Mouse (Mus musculus) lung, postnatal 0 days (tissue): Measurements from ENCODE around the gene C2cd4a. TPM values are rescaled to one million over a fixed set of nuclear protein-coding genes. Genes with fewer than 3 reads are reported as not detected.
A peak's percentile ranks its signal among the peaks of the same experiment; 100 is the strongest.

ENCODE experiments used
- ATAC-seq: fragments of 200-750 bp; cut with Nextera tagmentation; 2 replicates; pipeline ENCODE4 v1.8.0; 2017; ENCODE audit warnings: moderate library complexity
- DNase-seq: peaks from one replicate; pipeline ENCODE4 v3.0.0-alpha.2; 2016; ENCODE audit warnings: low spot score
- H3K27ac ChIP-seq: fragments of 300-500 bp; sonication (generic); 2 replicates; pipeline ENCODE4 v1.5.1; 2014; ENCODE audit warnings: antibody characterized with exemption, mild to moderate bottlenecking, low read length, mixed read lengths
- H3K27me3 ChIP-seq: fragments of 300-500 bp; sonication (generic); replicated peaks from 2 replicates; pipeline ENCODE4 v1.6.1; 2014; ENCODE audit warnings: low read length, mixed read lengths; ENCODE audit not compliant: insufficient read depth
- H3K36me3 ChIP-seq: fragments of 300-500 bp; sonication (generic); 2 replicates; pipeline ENCODE4 v1.6.1; 2014; ENCODE audit warnings: low read length, mixed read lengths; ENCODE audit not compliant: insufficient read depth
- H3K4me1 ChIP-seq: fragments of 300-500 bp; sonication (generic); 2 replicates; pipeline ENCODE4 v1.6.1; 2014; ENCODE audit warnings: antibody characterized with exemption, low read depth, low read length, mixed read lengths; ENCODE audit not compliant: insufficient read depth
- H3K4me2 ChIP-seq: fragments of 300-500 bp; sonication (generic); replicated peaks from 2 replicates; pipeline ENCODE4 v1.6.1; 2014; ENCODE audit warnings: low read depth, mild to moderate bottlenecking, low read length, moderate library complexity, mixed read lengths
- H3K4me3 ChIP-seq: fragments of 300-500 bp; sonication (generic); 2 replicates; pipeline ENCODE4 v1.5.1; 2014; ENCODE audit warnings: low read depth, low read length
- H3K9ac ChIP-seq: fragments of 300-500 bp; sonication (generic); replicated peaks from 2 replicates; pipeline ENCODE4 v1.6.1; 2014; ENCODE audit warnings: low read depth, mild to moderate bottlenecking
- H3K9me3 ChIP-seq: fragments of 300-500 bp; sonication (generic); 2 replicates; pipeline ENCODE4 v1.6.1; 2016; ENCODE audit warnings: low read length, mixed read lengths
- CTCF ChIP-seq: IDR thresholded peaks from 2 replicates; pipeline ENCODE4 v1.5.1; 2016; ENCODE audit warnings: antibody characterized with exemption, mild to moderate bottlenecking
- EP300 ChIP-seq: IDR thresholded peaks from 2 replicates; pipeline ENCODE4 v1.6.1; 2016; ENCODE audit warnings: antibody characterized with exemption, mild to moderate bottlenecking, control low read depth
- WGBS: fragments of 180-500 bp; shearing (Covaris S2); extraction: QIAGEN DNeasy Blood & Tissue Kit; methylation state at CpG from one replicate; pipeline ENCODE4 v1.1.7; 2014; 5-methylcytosine and 5-hydroxymethylcytosine counted together
- polyA plus RNA-seq: library from polyadenylated mRNA; unstranded; fragments of >200 nt; fragmentation: Nextera tagmentation; extraction: Ambion mirVana; gene quantifications from 2 replicates; pipeline ENCODE4 v1.2.1, GENCODE M21; 2015

Gene C2cd4a
- polyA plus RNA-seq, 1 experiment from 2014 or later: 0.47 TPM

GRCm38 (mm10) chr9:67849397-67849796, 17.3 kb upstream of the C2cd4a start:
- WGBS: 63% methylated on average over 12 of the region's 12 CpGs
- no peak overlapping the region for H3K9ac ChIP-seq
- H3K36me3 ChIP-seq: 0 out of 2 replicates have a peak, but pooled peaks cover 3% of the 10 kb centered on the region
- no peaks in the 10 kb centered on the region for H3K9me3 ChIP-seq
- no peak for TF ChIP-seq EP300
- TF ChIP-seq CTCF: no peak
- H3K4me3 ChIP-seq: no peak overlapping the region
- H3K27me3 ChIP-seq: no peaks in the 10 kb centered on the region
- ATAC-seq (no peak), DNase-seq (no peak)
- H3K4me1 ChIP-seq: peaks cover 11% of the 10 kb centered on the region
- H3K4me2 ChIP-seq: no peak overlapping the region
- H3K27ac ChIP-seq: no peak overlapping the region

- DNase-seq (no peak), ATAC-seq (no peak)
- Histone ChIP-seq H3K9ac (no peak overlapping the region), H3K4me2 (no peak overlapping the region), H3K4me1 (peaks cover 11% of the 10 kb centered on the region), H3K4me3 (no peak overlapping the region), H3K27me3 (no peaks in the 10 kb centered on the region), H3K27ac (no peak overlapping the region), H3K9me3 (no peaks in the 10 kb centered on the region), H3K36me3 (no peaks in the 10 kb centered on the region)
- TF ChIP-seq CTCF: no peak
- 88% methylated on average over 3 of the region's 3 CpGs for WGBS
These were observed 15.5 kb upstream of the C2cd4a start for GRCm38 (mm10) chr9:67847606-67848005.

GRCm38 (mm10) chr9:67846089-67846488, 14.0 kb upstream of the C2cd4a start:
- no peak for TF ChIP-seq EP300
- TF ChIP-seq CTCF: no peak
- no peak for DNase-seq
- no peaks in the 10 kb centered on the region for H3K36me3 ChIP-seq
- H3K4me2 ChIP-seq: no peak overlapping the region
- no peak overlapping the region for H3K9ac ChIP-seq
- H3K27ac ChIP-seq: no peak overlapping the region
- 97% methylated on average over 2 of the region's 2 CpGs for WGBS
- H3K4me3 ChIP-seq: no peak overlapping the region
- ATAC-seq: no peak
- H3K4me1 ChIP-seq: peaks cover 11% of the 10 kb centered on the region
- H3K27me3 ChIP-seq: no peaks in the 10 kb centered on the region
- H3K9me3 ChIP-seq: no peaks in the 10 kb centered on the region

GRCm38 (mm10) chr9:67845648-67846047, 13.5 kb upstream of the C2cd4a start:
- no peak for DNase-seq
- H3K9me3 ChIP-seq: no peaks in the 10 kb centered on the region
- H3K27ac ChIP-seq: 0 out of 2 replicates have a peak overlapping the region, but pooled peaks have one; percentile 20
- 54% methylated on average over 5 of the region's 5 CpGs for WGBS
- no peak overlapping the region; the same call in 1 of the 2 replicates for H3K4me2 ChIP-seq
- ATAC-seq: no peak
- H3K4me3 ChIP-seq: no peak overlapping the region
- TF ChIP-seq EP300 (no peak), CTCF (no peak)
- H3K4me1 ChIP-seq: peaks cover 11% of the 10 kb centered on the region
- H3K27me3 ChIP-seq: no peaks in the 10 kb centered on the region
- no peaks in the 10 kb centered on the region for H3K36me3 ChIP-seq
- H3K9ac ChIP-seq: no peak overlapping the region

GRCm38 (mm10) chr9:67845012-67845411, 12.9 kb upstream of the C2cd4a start:
- Histone ChIP-seq H3K9me3 (no peaks in the 10 kb centered on the region), H3K27me3 (no peaks in the 10 kb centered on the region), H3K4me2 (no peak overlapping the region; the same call in 1 of the 2 replicates), H3K9ac (no peak overlapping the region), H3K36me3 (no peaks in the 10 kb centered on the region), H3K27ac (0 out of 2 replicates have a peak overlapping the region, but pooled peaks have one; percentile 20), H3K4me3 (no peak overlapping the region), H3K4me1 (peaks cover 11% of the 10 kb centered on the region)
- TF ChIP-seq EP300: peak; percentile 70
- no peak for TF ChIP-seq CTCF
- DNase-seq (peak; percentile 84), ATAC-seq (0 out of 2 replicates have a peak, but pooled peaks have one; percentile 3)
- WGBS: 41% methylated on average over 4 of the region's 4 CpGs

GRCm38 (mm10) chr9:67842797-67843196, 10.7 kb upstream of the C2cd4a start:
- peak; percentile 92 for DNase-seq
- no peaks in the 10 kb centered on the region for H3K9me3 ChIP-seq
- no peaks in the 10 kb centered on the region for H3K36me3 ChIP-seq
- no peak overlapping the region for H3K9ac ChIP-seq
- no peak overlapping the region for H3K4me3 ChIP-seq
- no peaks in the 10 kb centered on the region for H3K27me3 ChIP-seq
- H3K27ac ChIP-seq: no peak overlapping the region
- no peak for TF ChIP-seq CTCF
- TF ChIP-seq EP300: peak; percentile 59
- 18% methylated on average over 5 of the region's 5 CpGs for WGBS
- H3K4me2 ChIP-seq: no peak overlapping the region
- peak; percentile 53 for ATAC-seq
- H3K4me1 ChIP-seq: peaks cover 11% of the 10 kb centered on the region
